Mouse (Mus musculus) cerebellum, postnatal 10 days (tissue): ENCODE measurements at regions not wholly inside any gene's neighbourhood (a gene's known extent, or its start where the extent isn't known, plus 50 kb on each side); places are given as distances from the start of the nearest gene placed in this dataset.

Experiments used
- DNase-seq, 2 experiments: peaks; one replicate each; pipeline ENCODE4 v3.0.0; 2021; ENCODE audit warnings: mixed read lengths in 2 of 2

DNA sequence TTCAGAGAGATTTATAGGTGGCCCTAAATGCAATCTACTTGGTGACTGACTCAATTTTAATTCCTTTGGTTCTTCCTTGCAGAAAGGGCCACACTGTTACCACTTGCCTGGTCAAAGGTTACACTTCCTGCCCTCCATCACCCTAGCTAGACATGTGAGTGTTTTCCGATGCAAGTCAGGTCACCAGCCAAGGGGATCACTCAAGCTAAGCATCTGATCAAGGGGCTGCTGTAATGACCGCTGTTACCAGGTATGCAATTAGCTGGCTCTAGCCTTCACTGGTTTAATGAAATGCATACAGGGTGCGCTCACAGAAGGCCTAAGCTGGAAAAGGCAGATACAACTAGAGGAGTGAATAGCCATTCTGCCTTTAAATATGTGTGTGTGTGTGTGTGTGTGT lies 105.1 kb downstream of the Mtx2 start:
- no peak for DNase-seq

- DNase-seq = peak; percentile 45 to 51
Measured at GRCm38 (mm10) chr2:74933190-74933589, 107.6 kb downstream of the Mtx2 start.

DNA sequence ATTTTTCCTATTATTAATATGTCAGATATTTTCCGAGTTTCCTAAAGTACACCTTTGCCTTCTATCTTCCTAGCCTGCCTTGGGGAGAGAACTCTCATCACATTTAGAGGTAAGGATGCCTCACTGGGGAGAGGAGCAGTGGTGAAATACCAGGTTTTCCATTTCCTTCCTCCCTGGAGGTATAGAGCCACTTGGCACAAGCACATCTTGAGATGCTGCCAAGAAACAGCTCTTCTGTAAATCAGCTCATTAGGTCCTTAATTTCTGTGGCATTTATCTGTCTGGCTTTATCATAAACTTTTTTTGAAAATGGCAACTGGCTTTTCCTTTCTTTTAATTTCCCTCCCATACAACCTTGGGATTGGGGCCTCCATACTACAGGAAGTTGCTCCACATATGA lies 108.2 kb downstream of the Mtx2 start:
- peak; percentile 68 to 70 for DNase-seq

DNA sequence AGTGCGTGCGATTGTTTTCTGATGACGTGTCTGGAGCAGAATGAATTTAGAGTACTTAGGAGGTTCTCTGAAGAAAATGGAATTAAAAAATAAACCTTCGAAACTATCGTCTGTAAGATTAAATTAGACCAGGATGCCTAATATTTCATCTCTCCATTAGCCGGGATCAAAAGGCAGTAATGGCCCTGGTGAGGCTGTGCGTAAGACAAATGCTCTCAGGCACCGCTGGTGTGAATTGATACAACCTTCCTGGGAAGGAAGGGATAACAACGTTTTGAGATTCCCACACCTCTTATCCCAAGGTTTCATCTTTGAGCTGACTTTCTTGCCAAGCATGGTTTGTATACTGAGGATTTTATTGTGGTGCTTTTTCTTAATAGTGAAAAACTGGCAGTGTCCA lies 113.1 kb downstream of the Mtx2 start:
- DNase-seq = no peak

- no peak for DNase-seq
Measured at GRCm38 (mm10) chr2:74941966-74942365, 116.4 kb downstream of the Mtx2 start.

GRCm38 (mm10) chr2:74942611-74943198 lies 117.1 kb downstream of the Mtx2 start:
- DNase-seq = peak in 1 of 2 experiments; percentile 17

DNA sequence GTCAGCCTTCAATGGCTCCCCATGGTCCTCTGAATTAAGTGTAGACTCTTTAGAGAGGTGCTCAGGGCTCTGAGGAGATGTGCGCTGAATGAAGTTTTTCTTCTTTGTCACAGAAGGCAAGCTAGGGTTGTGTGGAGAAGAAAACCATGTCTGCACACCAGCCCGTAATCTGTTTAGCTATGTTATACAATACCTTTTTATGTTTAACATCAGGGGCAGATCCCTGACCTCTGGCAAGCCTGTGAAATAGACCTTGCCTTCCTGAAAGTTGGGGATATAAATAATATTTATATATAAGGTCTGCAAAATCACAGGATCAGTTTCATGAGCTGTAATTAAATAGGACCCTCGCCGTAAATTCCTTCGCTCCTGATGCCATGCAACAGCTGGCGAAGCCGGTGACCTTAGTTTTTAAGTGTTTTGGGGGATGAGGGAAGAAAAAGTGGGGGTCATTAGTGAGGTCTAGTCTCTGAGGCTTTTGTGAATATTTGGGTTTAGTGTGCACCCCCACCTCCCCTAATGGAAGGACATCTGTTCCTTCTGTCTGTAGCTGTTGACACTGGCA lies 119.7 kb downstream of the Mtx2 start:
- no peak for DNase-seq

- DNase-seq = no peak
Measured at GRCm38 (mm10) chr2:74951401-74952260, 126.0 kb downstream of the Mtx2 start.

DNA sequence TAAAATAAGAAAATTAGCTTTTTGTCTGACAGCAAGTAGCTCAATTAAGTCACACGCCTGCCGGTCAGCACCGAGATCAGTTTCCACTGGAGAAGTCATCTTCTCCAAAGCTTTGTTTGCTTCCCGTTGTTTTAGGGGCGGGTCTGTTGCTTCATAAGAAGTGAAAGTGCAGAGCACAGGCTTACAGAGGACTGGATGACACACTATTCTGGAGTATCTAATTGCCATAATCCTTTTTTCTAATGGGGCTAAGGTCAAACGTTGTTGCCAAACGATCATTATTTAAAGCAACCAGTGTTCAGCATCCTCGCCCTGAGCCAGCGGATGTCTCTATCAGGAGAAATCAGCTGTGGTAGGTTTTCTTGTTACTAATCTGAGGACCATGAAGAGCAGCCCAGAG lies 128.5 kb downstream of the Mtx2 start:
- DNase-seq = no peak

DNA sequence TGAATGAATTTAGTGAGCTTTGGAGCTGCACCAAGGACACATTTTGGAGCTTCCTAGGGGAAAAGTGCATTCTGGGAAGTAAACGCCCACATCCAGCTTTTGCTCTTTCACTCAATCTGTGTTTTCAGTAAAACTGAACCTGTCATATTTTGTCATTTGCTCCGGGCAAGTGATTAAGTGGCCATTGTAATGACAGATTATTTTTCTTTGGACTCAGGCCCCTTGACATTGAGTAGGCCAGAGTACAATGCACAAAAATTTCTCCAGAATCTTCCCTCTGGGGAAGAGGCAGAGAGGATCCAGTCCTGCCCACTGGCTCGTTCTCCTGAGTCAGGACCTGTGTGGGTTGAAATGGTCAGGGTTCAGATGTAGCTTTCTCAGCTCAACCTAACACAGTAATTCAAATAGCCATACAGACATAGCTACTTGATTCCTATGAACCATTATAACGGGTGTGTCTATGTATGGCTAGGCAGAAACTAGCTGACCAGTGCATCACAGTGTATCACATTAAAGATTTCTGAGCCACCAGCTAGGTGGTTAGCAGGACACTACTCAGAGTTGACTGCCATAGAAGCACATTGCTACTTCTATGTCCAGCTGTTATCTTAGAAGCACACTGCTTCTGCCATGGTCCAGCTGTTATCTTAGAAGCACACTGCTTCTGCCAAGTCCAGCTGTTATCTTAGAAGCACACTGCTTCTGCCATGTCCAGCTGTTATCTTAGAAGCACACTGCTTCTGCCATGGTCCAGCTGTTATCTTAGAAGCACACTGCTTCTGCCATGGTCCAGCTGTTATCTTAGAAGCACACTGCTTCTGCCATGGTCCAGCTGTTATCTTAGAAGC lies 129.9 kb downstream of the Mtx2 start:
- DNase-seq = no peak

GRCm38 (mm10) chr2:74956129-74956450 lies 130.5 kb downstream of the Mtx2 start:
- DNase-seq = no peak

GRCm38 (mm10) chr2:74956556-74956955 lies 131.0 kb downstream of the Mtx2 start:
- no peak for DNase-seq

- DNase-seq = peak; percentile 20 to 33
Measured at GRCm38 (mm10) chr2:74959936-74960335, 134.3 kb downstream of the Mtx2 start.

DNA sequence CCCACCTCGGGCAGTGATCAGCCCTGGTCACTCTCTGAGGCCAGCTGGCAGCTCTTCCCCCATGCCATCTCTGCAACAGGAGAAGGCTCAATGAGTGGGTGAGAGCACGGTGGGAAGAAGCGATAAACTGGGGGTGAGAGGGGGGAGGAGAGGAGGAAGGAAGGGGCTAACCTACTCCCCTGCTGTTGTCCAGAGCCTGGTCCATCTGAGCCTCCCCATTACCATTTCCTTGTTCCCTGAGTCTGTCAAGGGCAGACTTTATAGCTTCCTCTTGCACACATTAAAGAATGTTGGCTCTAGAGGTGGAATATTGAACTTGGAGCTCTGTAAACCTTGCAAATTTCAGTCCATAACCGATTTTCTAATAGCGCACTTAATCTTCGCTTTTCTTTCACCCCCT lies 136.8 kb downstream of the Mtx2 start:
- no peak for DNase-seq

GRCm38 (mm10) chr2:74964360-74964759 lies 138.8 kb downstream of the Mtx2 start:
- peak; percentile 93 to 95 for DNase-seq

GRCm38 (mm10) chr2:74964980-74965379 lies 139.4 kb downstream of the Mtx2 start:
- DNase-seq = no peak

DNA sequence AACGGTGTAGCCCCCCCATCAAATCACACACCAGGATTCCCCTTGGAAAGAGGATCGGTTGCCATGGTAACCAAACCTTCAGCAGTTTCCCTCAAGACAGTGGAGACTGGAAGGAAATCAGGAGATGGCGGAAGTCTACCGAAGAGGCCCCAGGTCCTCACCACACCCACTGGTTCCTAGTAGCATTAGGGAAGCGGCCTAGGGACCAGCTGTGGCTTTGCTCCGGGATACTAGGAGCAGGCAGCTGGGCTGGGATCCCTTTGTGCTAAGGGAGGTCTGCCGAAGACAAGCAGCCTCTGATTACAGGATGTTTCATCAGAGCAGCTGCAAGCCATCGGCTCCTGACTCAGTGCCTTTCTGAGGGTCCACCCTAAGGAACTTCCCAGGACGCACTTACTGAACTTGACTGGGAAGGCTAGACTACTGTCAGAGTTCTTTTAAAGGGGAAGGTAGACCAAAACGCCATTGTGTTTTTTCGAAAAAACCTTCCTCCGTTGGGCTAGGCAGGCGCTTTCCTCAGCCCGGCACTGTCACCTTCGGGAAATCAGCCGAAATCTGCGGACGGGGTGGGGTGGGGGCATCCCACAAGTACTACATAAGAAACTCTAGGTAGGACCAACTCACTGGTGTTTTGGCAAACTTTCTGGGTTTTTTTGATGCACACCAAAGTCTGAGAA lies 139.9 kb downstream of the Mtx2 start:
- peak; percentile 19 to 36 for DNase-seq

DNA sequence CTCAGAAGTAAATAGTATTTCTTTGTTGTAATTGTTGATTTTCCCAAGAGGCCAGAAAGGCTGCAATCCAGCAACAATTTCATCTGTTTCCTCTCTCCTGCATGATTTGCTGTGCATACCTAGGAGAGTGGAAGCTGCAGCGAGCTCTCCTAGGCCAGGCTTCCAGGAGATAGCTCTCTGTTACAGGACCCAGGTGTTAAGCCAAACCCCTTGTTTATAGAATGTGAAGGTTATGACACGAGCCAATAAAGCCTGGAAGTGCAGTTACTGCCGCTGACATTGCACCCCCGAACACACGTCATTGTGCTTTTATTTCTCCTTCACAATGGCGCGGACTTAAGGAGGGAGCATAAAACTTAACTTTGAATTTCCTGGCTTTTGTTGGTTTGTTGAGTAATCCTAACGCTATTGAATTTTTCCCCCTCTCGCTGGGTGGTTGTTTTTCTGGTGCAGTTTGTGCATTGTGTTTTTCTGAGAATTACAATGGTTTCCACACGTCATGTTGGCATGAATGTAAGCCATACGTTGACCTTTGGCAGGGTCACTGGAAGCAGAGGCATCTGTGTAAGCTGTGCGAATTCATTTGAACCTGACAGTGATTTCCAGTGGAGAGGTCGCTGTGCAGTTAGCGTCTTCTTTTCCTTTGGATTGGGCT lies 145.1 kb downstream of the Mtx2 start:
- DNase-seq = no peak

DNA sequence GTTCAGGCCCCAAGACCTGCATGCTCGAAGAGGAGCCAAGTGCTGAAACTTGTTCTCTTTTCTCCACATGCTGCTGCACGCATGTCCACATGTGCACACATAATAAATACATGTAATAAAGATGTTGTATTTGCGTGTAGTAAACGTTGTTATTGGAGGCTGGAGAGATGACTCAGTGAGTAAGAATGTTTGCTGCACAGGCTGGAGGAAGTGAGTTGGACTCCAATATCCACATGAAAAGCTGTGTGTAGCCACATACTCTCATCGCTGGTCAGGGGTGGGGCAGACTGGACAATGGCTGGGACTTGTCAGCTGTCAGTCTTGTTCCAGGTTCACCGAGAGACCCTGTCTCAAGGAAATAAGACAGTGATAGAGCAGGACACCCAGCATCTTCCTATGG lies 147.8 kb downstream of the Mtx2 start:
- no peak for DNase-seq

DNA sequence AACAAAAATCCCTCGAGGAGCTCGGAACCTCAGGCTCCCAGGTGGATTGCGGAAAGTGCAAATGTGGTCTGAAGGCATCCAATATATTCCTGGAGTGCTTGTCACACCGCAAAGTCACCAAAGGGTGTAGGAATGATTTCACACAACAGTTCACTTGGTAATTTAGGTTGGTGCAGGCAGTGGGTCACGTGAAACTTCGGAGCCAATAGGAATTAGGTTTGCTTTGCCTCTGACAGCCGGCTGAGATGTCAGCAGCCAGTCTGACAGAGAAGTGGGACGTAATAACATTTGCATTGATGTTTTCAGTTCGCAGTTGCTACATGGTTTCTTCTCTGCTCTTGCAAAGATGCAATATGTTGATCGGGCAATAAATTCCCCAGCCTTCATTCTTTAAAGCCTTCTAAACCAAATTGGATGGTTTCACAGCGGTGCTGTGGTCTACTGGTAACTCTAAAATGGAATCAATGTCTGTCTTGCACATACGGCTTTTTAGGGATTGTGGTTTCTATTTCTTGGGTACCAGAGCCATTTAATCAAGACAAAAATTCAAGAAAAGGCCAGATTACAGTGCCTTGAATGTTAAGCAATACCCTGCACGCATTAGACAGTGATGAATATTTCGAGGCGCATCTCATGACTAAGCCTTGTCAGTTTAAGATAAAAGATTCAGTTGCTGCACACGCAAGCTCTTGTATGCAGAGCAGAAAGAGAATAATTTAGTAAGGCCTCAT lies 149.2 kb downstream of the Mtx2 start:
- peak; percentile 33 to 44 for DNase-seq

- no peak for DNase-seq
Measured at GRCm38 (mm10) chr2:74977348-74977747, 151.7 kb downstream of the Mtx2 start.
